ENCODE assay signal across 25 mouse cellular contexts in the genomic region with DNA sequence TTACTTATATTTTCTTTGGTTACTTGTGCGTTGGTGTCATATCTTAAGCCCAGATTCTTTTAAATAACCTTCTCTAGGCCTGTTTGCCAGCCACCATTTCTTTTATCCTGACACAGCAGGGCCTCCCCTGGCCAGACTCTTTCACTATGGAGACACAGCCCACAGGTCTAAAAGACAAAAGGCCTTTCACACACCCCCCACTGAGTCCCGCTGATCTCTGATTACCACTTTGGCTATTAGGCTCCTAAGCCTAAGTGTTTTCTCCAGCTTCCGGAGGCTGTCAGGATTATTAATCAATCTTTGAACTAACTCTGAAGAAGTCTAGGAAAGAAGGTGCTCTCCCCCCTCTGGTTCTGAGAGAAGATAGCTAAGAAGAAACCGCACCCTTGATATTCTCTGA. TPM values are rescaled to one million over a fixed set of nuclear protein-coding genes. Genes with fewer than 3 reads are reported as not detected.
DNase-seq lines count a peak whose midpoint lies in the region; ATAC-seq lines count a peak whose summit lies in the region.
"Had no signal": no experiment of that assay in that cellular context is flagged by ENCODE, and none has a peak within 500 bp of the region (broad histone marks: within the 10 kb centered on the region; RNA-seq: fewer than 3 reads in every experiment).

No protein-coding gene starts in this region.

- peaks cover 28% of the 10 kb centered on the region for H3K4me1 ChIP-seq in hindbrain, embryonic 10.5 days (replicated peaks)
- H3K4me1 ChIP-seq in hindbrain, embryonic 13.5 days (replicated peaks): peaks cover 20% of the 10 kb centered on the region
- peaks cover 6% of the 10 kb centered on the region; the same call in 1 of the 2 replicates for H3K4me1 ChIP-seq in neural tube, embryonic 12.5 days
- H3K4me1 ChIP-seq: liver, embryonic 13.5 days had no signal

- H3K27me3 ChIP-seq in hindbrain, embryonic 10.5 days (ENCODE audit: insufficient read depth, poor library complexity, severe bottlenecking): peaks cover 6% of the 10 kb centered on the region
- 0 out of 2 replicates have a peak, but pooled peaks cover 7% of the 10 kb centered on the region for H3K27me3 ChIP-seq in hindbrain, embryonic 13.5 days
- no peaks in the 10 kb centered on the region for H3K27me3 ChIP-seq in neural tube, embryonic 12.5 days (replicated peaks)
- H3K27me3 ChIP-seq: Patski had no signal

- DNase-seq in hindbrain, embryonic 10.5 days (ENCODE audit: low spot score): peak; percentile 23
- no peak for DNase-seq in neural tube, embryonic 10.5 days (ENCODE audit: extremely low spot score, low spot score)
- DNase-seq in embryo, embryonic 9.5 days (ENCODE audit: extremely low spot score): peak; percentile 36
- no peak for DNase-seq in T-cell, adult 2 months (ENCODE audit: low spot score)
- no peak for DNase-seq in adrenal gland, adult 8-10 months
- DNase-seq in left cerebral cortex, adult 18-20 months (ENCODE audit: low spot score in 2 of 2): no peak
- DNase-seq: adrenal gland, postnatal 25 days; cerebellum, adult 9-10 months; gastrocnemius, postnatal 14 days; heart, adult 2 months; heart, postnatal 14 days; liver, embryonic 13.5 days; lung, adult 2 months; lung, postnatal 14 days; right cerebral cortex, adult 18-20 months; thymus, adult 18-20 months; thymus, postnatal 4 days had no signal

- no peaks in the 10 kb centered on the region for H3K9me3 ChIP-seq in hindbrain, embryonic 10.5 days
- H3K9me3 ChIP-seq in hindbrain, embryonic 13.5 days: no peaks in the 10 kb centered on the region
- H3K9me3 ChIP-seq in neural tube, embryonic 12.5 days: no peaks in the 10 kb centered on the region
- H3K9me3 ChIP-seq: heart, embryonic 13.5 days; liver, embryonic 13.5 days had no signal

- no peak overlapping the region for H3K4me2 ChIP-seq in hindbrain, embryonic 13.5 days
- H3K4me2 ChIP-seq in neural tube, embryonic 12.5 days (replicated peaks): no peak overlapping the region
- H3K4me2 ChIP-seq: heart, embryonic 13.5 days; liver, embryonic 13.5 days had no signal

- H3K27ac ChIP-seq in hindbrain, embryonic 10.5 days: 0 out of 2 replicates have a peak overlapping the region, but pooled peaks have one; percentile 16
- no peak overlapping the region for H3K27ac ChIP-seq in hindbrain, embryonic 13.5 days
- H3K27ac ChIP-seq in neural tube, embryonic 12.5 days: no peak overlapping the region
- H3K27ac ChIP-seq: heart, adult 2 months; heart, embryonic 13.5 days; liver, embryonic 13.5 days had no signal

- no peak overlapping the region for H3K4me3 ChIP-seq in hindbrain, embryonic 10.5 days
- no peak overlapping the region for H3K4me3 ChIP-seq in hindbrain, embryonic 13.5 days
- H3K4me3 ChIP-seq in neural tube, embryonic 12.5 days: no peak overlapping the region
- H3K4me3 ChIP-seq: heart, adult 2 months; heart, embryonic 13.5 days; liver, embryonic 13.5 days had no signal

- no peak overlapping the region for H3K9ac ChIP-seq in hindbrain, embryonic 13.5 days
- H3K9ac ChIP-seq in neural tube, embryonic 12.5 days: no peak overlapping the region
- H3K9ac ChIP-seq: heart, embryonic 13.5 days; liver, embryonic 13.5 days had no signal

- no peak for ATAC-seq in hindbrain, embryonic 13.5 days (ENCODE audit: low FRiP score)
- ATAC-seq in neural tube, embryonic 12.5 days (ENCODE audit: low FRiP score, low read depth): 0 out of 2 replicates have a peak, but pooled peaks have one; percentile 21
- ATAC-seq: forebrain, embryonic 16.5 days; hindbrain, embryonic 16.5 days; intestine, embryonic 16.5 days; Patski had no signal

- no peaks in the 10 kb centered on the region for H3K36me3 ChIP-seq in hindbrain, embryonic 10.5 days
- no peaks in the 10 kb centered on the region for H3K36me3 ChIP-seq in hindbrain, embryonic 13.5 days
- no peaks in the 10 kb centered on the region for H3K36me3 ChIP-seq in neural tube, embryonic 12.5 days
- H3K36me3 ChIP-seq: heart, embryonic 13.5 days; liver, embryonic 13.5 days had no signal

- WGBS in hindbrain, embryonic 10.5 days: 2% methylated on average over 4 of the region's 4 CpGs
- 5% methylated on average over 4 of the region's 4 CpGs for WGBS in hindbrain, embryonic 13.5 days
- 2% methylated on average over 4 of the region's 4 CpGs for WGBS in neural tube, embryonic 12.5 days

RNA-seq across cellular contexts. Expression of gene Cacnb4, which starts 41.3 kb away (rescaled TPM):
- polyA plus RNA-seq in hindbrain, embryonic 10.5 days (2016; fragmentation: Nextera tagmentation; extraction: Ambion mirVana): 0.68 and 1.8 TPM in 2 replicates
- polyA plus RNA-seq in hindbrain, embryonic 13.5 days (2015; fragmentation: Nextera tagmentation; extraction: Ambion mirVana): 11.0 and 13.3 TPM in 2 replicates
- polyA plus RNA-seq in neural tube, embryonic 12.5 days (2016; fragmentation: Nextera tagmentation; extraction: Ambion mirVana): 5.9 TPM in 2 replicates
- total RNA-seq in adrenal gland, adult 8-10 months (2022): 1 to 10 TPM in 1 of 4 experiments, under 1 TPM in 3; 0.17 to 1.5 (median 0.64) TPM
- total RNA-seq in left cerebral cortex, adult 18-20 months (2021): 100 to 1,000 TPM; 159 to 162 TPM
- total RNA-seq: megakaryocyte, adult 5-6 weeks had no signal

Comparison
In these comparisons a context has a peak if more than half of its experiments do, and no peak if none do; other contexts are left out.
1. DNase-seq: peak in hindbrain, embryonic 10.5 days (single experiment) and embryo, embryonic 9.5 days (single experiment); none in neural tube, embryonic 10.5 days (single experiment), T-cell, adult 2 months (single experiment), adrenal gland, adult 8-10 months (single experiment) and left cerebral cortex, adult 18-20 months (0 of 2).